Mouse (Mus musculus) liver, adult 2 months (tissue): Measurements from ENCODE around the gene Ptgir. TPM values are rescaled to one million over a fixed set of nuclear protein-coding genes. Genes with fewer than 3 reads are reported as not detected.

Experiments
- DNase-seq: peaks from one replicate; pipeline ENCODE4 v3.0.0-alpha.2; 2011; ENCODE audit warnings: low read depth, low spot score; ENCODE audit errors: extremely low read depth
- H3K27ac ChIP-seq: fragments of 200-500 bp; replicated peaks from 2 replicates; pipeline ENCODE4 v1.5.1; 2012; ENCODE audit warnings: low read depth, mild to moderate bottlenecking, control low read depth, inconsistent platforms, low read length; ENCODE audit not compliant: insufficient read depth
- H3K27me3 ChIP-seq: fragments of 200-500 bp; 2 replicates; pipeline ENCODE4 v1.6.1; 2012; ENCODE audit warnings: mild to moderate bottlenecking, moderate library complexity, low read length, inconsistent platforms; ENCODE audit not compliant: control insufficient read depth, insufficient read depth
- H3K36me3 ChIP-seq: fragments of 200-500 bp; 2 replicates; pipeline ENCODE4 v1.6.1; 2012; ENCODE audit warnings: low read length, inconsistent platforms; ENCODE audit not compliant: control insufficient read depth, insufficient read depth
- H3K4me1 ChIP-seq: fragments of 200-500 bp; 2 replicates; pipeline ENCODE4 v1.6.1; 2011; ENCODE audit warnings: low read length; ENCODE audit not compliant: control insufficient read depth, insufficient read depth
- H3K4me3 ChIP-seq: fragments of 200-500 bp; 2 replicates; pipeline ENCODE4 v1.5.1; 2011; ENCODE audit warnings: low read depth, mild to moderate bottlenecking, control low read depth, low read length, moderate library complexity; ENCODE audit not compliant: insufficient read depth
- H3K79me2 ChIP-seq: fragments of 200-500 bp; 2 replicates; pipeline ENCODE4 v1.6.1; 2012; ENCODE audit warnings: inconsistent platforms, mild to moderate bottlenecking, low read length, moderate library complexity; ENCODE audit not compliant: control insufficient read depth, insufficient read depth
- H3K9ac ChIP-seq: fragments of 200-500 bp; 2 replicates; pipeline ENCODE4 v1.6.1; 2012; ENCODE audit warnings: low read depth, mild to moderate bottlenecking, control low read depth, inconsistent platforms, low read length
- CTCF ChIP-seq: fragments of 200-500 bp; IDR thresholded peaks from 2 replicates; pipeline ENCODE4 v1.5.1; 2011; ENCODE audit warnings: low read depth, low read length, control low read depth
- POLR2A ChIP-seq: fragments of 200-500 bp; IDR thresholded peaks from 2 replicates; pipeline ENCODE4 v1.6.1; 2011; ENCODE audit warnings: low read length, control low read depth; ENCODE audit not compliant: insufficient read depth; ENCODE audit errors: extremely low read depth
- WGBS: fragments of 180-500 bp; shearing (Covaris S2); methylation state at CpG from one replicate; pipeline ENCODE4 v1.1.7; 2018; 5-methylcytosine and 5-hydroxymethylcytosine counted together
- polyA plus RNA-seq: library from polyadenylated mRNA; depleted of rRNA; stranded (reverse); fragments of >200 nt; gene quantifications from 2 replicates; pipeline ENCODE4 v1.2.3, GENCODE M21; 2012
- total RNA-seq: library from RNA; depleted of rRNA; stranded (reverse); fragments of >200 nt; gene quantifications from 2 replicates; pipeline ENCODE4 v1.2.3, GENCODE M21; 2014

Gene Ptgir
- total and polyA plus RNA-seq, 2 experiments, result 0.09 to 0.33 TPM

DNA sequence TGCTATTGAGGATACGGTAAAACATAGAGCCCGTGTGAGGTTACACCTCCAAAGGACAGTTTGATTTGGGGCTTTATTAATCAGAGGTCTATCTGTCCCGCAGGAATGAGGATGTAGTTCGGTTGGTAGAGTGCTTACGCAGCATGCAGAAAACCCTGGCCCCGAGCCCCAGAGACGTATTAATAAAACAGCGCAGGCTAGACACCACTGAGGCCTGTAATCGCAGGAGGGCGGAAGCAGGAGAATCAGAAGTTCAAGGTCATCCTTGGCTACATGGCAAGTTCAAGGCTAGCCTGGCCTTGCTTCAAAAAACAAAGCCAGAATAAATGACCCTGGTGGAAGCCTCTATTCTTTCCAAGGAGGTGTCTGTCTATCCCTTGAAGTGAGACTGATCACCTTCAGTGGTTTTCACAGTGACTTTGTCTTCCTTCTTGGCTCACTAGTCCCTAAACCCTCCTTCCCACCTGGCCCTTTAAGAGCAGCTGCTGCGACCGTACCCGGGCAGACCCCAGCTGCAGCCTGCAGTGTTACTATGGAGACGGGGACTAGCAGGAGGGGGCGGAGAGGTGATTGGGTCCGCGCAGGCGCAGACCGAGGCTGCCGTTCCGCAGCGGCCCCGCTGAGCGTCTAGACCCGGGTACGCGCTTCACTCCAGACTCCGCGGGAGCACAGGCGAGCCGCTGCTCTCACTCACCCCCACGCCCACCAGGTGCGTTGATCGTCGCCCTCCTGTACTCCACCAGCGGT is 37.9 kb downstream of the Ptgir start, which contains the start of gene Pnmal2:
Gene Pnmal2 (plus strand): TSS at position 622 of the 747 bp plus-strand sequence.
- WGBS, result 24% methylated on average over 36 of the region's 36 CpGs
- no peak for DNase-seq
- Histone ChIP-seq H3K4me3 (peak within 1 kb of the TSS; percentile 56; the same call in 1 of the 2 replicates), H3K27me3 (peaks cover 18% of the 10 kb centered on the region), H3K27ac (no peak within 1 kb of the TSS), H3K79me2 (no peaks in the 10 kb centered on the region), H3K4me1 (no peaks in the 10 kb centered on the region), H3K9ac (peak within 1 kb of the TSS; percentile 65), H3K36me3 (no peaks in the 10 kb centered on the region)
- no peak for TF ChIP-seq CTCF
- no peak for TF ChIP-seq POLR2A

DNA sequence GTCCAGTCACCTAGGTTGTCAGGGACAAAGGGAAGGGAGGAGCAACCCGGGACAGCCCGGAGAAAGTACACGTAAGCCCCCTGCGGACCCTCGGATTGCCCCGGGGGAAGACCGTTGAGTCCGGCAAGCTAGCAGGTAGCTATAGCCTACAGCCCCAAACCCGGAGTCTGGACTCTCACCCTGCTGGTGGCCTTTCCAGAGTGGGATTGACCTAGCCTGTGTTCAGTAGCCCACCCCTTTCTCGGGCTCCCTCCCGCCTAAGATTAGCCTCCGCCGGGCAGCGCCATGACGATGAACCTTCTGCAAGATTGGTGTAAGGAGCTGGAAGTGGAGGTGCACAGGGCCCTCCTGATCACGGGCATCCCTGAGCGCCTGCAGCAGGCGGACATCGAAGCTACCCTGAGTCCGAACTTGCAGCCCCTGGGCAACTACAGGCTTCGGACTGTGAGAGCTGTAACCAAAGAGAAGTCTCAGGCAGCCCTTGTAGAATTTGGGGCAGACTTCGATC is 38.6 kb downstream of the Ptgir start:
- peak overlapping the region; percentile 56; the same call in 1 of the 2 replicates for H3K4me3 ChIP-seq
- DNase-seq, result no peak
- H3K27ac ChIP-seq, result no peak overlapping the region
- H3K36me3 ChIP-seq, result no peaks in the 10 kb centered on the region
- H3K27me3 ChIP-seq, result peaks cover 18% of the 10 kb centered on the region
- TF ChIP-seq CTCF (no peak), POLR2A (no peak)
- no peaks in the 10 kb centered on the region for H3K79me2 ChIP-seq
- peak overlapping the region; percentile 65 for H3K9ac ChIP-seq
- WGBS, result 6% methylated on average over 22 of the region's 22 CpGs
- 0 out of 2 replicates have a peak, but pooled peaks cover under 1% of the 10 kb centered on the region for H3K4me1 ChIP-seq

DNA sequence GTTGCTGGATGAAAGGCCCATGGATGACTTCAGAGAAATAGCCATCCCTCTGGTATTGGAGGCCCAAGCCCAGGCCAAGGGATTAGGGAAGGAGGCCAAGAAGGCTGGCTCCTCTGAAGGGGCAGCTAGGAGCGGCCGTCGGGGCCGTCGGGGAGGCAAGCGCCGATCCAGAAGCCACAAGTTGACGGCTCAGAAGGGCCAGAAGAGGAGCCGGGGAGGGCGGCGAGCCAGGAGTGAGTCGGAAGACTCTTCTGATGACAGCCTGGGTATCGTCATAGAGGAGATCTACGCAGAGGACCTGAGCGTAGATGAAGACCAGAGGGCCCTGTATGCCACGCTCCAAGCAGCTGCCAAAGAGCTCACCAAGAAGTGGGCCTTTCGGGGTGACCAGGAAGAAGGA is 39.1 kb downstream of the Ptgir start:
- TF ChIP-seq POLR2A (no peak), CTCF (no peak)
- Histone ChIP-seq H3K36me3 (no peaks in the 10 kb centered on the region), H3K4me1 (peaks cover 3% of the 10 kb centered on the region; the same call in 1 of the 2 replicates), H3K79me2 (no peaks in the 10 kb centered on the region), H3K27me3 (peaks cover 18% of the 10 kb centered on the region), H3K9ac (no peak overlapping the region), H3K27ac (no peak overlapping the region), H3K4me3 (no peak overlapping the region)
- DNase-seq, result no peak
- WGBS, result 27% methylated on average over 17 of the region's 17 CpGs

DNA sequence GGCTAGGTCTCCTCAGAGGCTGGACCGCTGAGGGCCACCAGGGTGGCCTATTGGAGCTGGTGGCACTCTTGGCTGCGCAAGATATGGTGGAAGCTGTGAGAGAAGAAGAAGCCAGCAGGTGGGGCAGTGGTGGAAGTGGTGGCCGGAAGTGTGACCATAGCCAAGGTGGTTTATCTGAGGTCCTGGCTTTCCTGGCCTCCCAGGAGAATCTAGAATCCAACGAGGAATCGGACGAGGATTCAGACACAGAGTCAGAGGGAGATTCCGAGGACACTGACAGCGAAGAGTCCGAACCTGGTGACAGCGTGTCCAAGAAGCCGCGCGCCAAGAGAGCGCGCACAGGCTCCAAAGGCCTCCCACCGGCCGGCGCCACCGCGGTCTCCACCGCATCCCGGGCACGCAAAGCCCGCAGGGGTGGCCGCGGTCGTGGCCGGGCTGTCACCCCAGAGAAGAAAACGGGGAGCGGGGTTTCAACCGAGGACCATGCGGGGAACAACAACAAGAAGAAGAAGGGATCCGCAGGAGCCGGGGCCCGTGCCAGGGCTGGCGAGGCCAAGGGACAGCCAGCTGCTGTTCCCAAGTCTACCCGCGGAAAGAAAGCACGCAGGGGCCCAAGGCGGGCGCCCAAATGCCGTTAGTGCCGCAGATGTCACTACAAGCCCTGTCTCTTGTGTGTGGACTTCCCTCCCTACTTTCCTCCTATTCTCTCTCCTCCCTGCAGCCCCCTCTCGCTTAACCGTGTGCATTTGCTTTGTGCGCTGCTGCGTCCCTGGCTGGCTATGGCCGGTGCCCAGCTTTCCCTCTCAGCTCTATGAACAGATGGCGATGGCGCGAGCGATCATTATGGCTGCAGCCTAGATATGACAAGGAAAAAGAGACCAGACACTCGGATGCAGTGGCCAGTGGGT is 40.4 kb downstream of the Ptgir start:
- Histone ChIP-seq H3K9ac (no peak overlapping the region), H3K79me2 (no peaks in the 10 kb centered on the region), H3K4me1 (peaks cover 3% of the 10 kb centered on the region; the same call in 1 of the 2 replicates), H3K36me3 (no peaks in the 10 kb centered on the region), H3K4me3 (no peak overlapping the region), H3K27me3 (peaks cover 18% of the 10 kb centered on the region), H3K27ac (no peak overlapping the region)
- WGBS, result 8% methylated on average over 53 of the region's 53 CpGs
- no peak for DNase-seq
- TF ChIP-seq POLR2A (no peak), CTCF (no peak)

DNA sequence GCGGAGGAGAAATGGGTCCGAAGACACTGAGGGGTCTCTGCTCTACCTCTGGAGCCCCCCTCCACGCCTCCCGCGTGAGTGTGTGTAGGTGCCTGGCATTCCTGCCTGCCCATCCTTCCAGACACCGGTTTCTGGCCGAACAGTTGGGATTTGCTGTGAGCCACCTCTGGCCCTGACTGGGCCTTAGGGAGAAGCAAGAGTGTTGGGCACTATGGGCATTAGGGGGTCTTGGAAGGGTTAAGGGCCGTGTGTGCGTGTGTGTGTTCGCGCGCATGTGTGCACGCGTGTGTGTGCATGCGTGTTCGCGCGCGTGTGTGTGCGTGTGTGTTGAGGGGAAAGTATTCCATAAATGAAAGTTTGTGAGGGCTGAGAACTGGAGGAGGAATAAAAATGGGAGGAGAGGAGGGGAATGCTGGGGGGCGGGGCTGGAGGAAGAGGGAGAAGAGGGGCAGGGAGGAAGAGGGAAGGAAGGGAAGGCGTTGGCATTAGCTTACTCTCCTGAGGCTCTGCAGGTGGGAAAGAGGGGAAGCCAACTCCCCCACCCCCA is 41.1 kb downstream of the Ptgir start:
- WGBS, result 28% methylated on average over 21 of the region's 22 CpGs
- H3K36me3 ChIP-seq, result no peaks in the 10 kb centered on the region
- no peak overlapping the region for H3K4me3 ChIP-seq
- peaks cover 3% of the 10 kb centered on the region; the same call in 1 of the 2 replicates for H3K4me1 ChIP-seq
- peaks cover 18% of the 10 kb centered on the region for H3K27me3 ChIP-seq
- H3K9ac ChIP-seq, result no peak overlapping the region
- no peaks in the 10 kb centered on the region for H3K79me2 ChIP-seq
- TF ChIP-seq POLR2A (no peak), CTCF (no peak)
- H3K27ac ChIP-seq, result no peak overlapping the region
- DNase-seq, result no peak
